Mouse (Mus musculus): Measurements from ENCODE around the gene Prdx2. TPM values are rescaled to one million over a fixed set of nuclear protein-coding genes. Genes with fewer than 3 reads are reported as not detected.

The Prdx2 gene
- polyA plus RNA-seq, 1 experiment: 267 TPM

DNA sequence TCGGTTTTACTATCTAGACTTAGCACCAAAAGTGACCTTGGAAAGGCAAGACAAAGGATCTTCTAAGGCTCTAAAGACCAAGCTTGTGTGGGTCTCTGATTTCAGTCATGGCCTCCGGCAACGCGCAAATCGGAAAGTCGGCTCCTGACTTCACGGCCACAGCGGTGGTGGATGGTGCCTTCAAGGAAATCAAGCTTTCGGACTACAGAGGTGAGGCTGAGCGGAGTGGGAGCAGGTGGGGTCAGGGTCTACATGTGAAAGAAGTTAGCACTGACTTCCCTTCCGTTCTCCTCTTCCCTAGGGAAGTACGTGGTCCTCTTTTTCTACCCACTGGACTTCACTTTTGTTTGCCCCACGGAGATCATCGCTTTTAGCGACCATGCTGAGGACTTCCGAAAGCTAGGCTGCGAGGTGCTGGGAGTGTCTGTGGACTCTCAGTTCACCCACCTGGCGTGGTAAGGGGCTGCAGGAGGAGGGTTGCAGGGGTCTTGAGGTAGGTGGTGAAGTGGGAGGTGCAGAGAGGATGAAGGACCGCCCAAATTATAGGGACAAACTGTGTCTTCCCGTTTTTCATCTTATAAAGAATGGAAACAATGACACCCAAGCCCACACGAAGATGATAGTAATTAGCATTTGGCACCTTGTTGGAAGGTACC, 876 bp downstream of the Prdx2 start:
- Histone ChIP-seq H3K4me3 (ENCODE audit: insufficient read depth, low read length) (peak overlapping the region; percentile 80), H3K4me1 (ENCODE audit: control insufficient read depth, insufficient read depth, low read length) (peaks cover 26% of the 10 kb centered on the region), H3K27ac (ENCODE audit: insufficient read depth, low read depth, low read length) (peak overlapping the region; percentile 73)
- no peak for TF ChIP-seq POLR2A (IDR thresholded peaks at IDR 0.05; ENCODE audit: borderline replicate concordance, low read depth, low read length)
- no peak for TF ChIP-seq CTCF (IDR thresholded peaks at IDR 0.05; ENCODE audit: low read depth, low read length)

- peaks cover 26% of the 10 kb centered on the region for H3K4me1 ChIP-seq (ENCODE audit: control insufficient read depth, insufficient read depth, low read length)
- no peak overlapping the region for H3K27ac ChIP-seq (ENCODE audit: insufficient read depth, low read depth, low read length)
- H3K4me3 ChIP-seq (ENCODE audit: insufficient read depth, low read length): peak overlapping the region; percentile 80
- TF ChIP-seq CTCF (IDR thresholded peaks at IDR 0.05; ENCODE audit: low read depth, low read length) (no peak), POLR2A (IDR thresholded peaks at IDR 0.05; ENCODE audit: borderline replicate concordance, low read depth, low read length) (no peak)
Observed at GRCm38 (mm10) chr8:84970913-84971312, 1.5 kb downstream of the Prdx2 start.

DNA sequence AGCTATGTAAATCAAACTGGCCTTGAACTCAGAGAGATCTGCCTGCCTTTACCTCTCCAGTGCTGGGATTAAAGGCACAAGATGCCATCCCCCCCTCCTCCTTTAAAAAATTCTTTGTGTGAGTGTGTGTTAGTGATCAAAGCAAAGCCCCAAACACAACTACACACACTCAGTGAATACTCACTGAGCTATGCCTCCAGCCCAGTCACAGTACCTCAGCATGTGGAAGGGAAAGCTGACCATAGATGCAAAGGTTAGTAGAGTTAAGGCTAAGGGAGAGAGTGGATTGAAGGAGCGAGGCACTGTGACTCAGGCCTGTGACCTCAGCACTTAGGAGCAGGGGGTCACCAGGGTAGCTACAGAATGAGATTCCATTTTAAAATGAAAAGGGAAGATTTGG, 3.7 kb downstream of the Prdx2 start:
- peaks cover 8% of the 10 kb centered on the region for H3K4me1 ChIP-seq (ENCODE audit: control insufficient read depth, insufficient read depth, low read length)
- H3K4me3 ChIP-seq (ENCODE audit: insufficient read depth, low read length): no peak overlapping the region
- no peak for TF ChIP-seq CTCF (IDR thresholded peaks at IDR 0.05; ENCODE audit: low read depth, low read length)
- no peak for TF ChIP-seq POLR2A (IDR thresholded peaks at IDR 0.05; ENCODE audit: borderline replicate concordance, low read depth, low read length)
- no peak overlapping the region for H3K27ac ChIP-seq (ENCODE audit: insufficient read depth, low read depth, low read length)

- TF ChIP-seq CTCF (IDR thresholded peaks at IDR 0.05; ENCODE audit: low read depth, low read length) (no peak), POLR2A (IDR thresholded peaks at IDR 0.05; ENCODE audit: borderline replicate concordance, low read depth, low read length) (no peak)
- Histone ChIP-seq H3K4me3 (ENCODE audit: insufficient read depth, low read length) (no peak overlapping the region), H3K27ac (ENCODE audit: insufficient read depth, low read depth, low read length) (no peak overlapping the region), H3K4me1 (ENCODE audit: control insufficient read depth, insufficient read depth, low read length) (peaks cover 10% of the 10 kb centered on the region)
Observed at GRCm38 (mm10) chr8:84973803-84974542, 4.6 kb downstream of the Prdx2 start.

- H3K4me1 ChIP-seq (ENCODE audit: control insufficient read depth, insufficient read depth, low read length): peaks cover 12% of the 10 kb centered on the region
- TF ChIP-seq CTCF (IDR thresholded peaks at IDR 0.05; ENCODE audit: low read depth, low read length) (no peak), POLR2A (IDR thresholded peaks at IDR 0.05; ENCODE audit: borderline replicate concordance, low read depth, low read length) (no peak)
- peak overlapping the region; percentile 14; the same call in 1 of the 2 replicates for H3K27ac ChIP-seq (ENCODE audit: insufficient read depth, low read depth, low read length)
Observed at GRCm38 (mm10) chr8:84974543-84975142, 5.3 kb downstream of the Prdx2 start.

GRCm38 (mm10) chr8:84975434-84975833, 6.0 kb downstream of the Prdx2 start:
- peak overlapping the region; percentile 56; the same call in 1 of the 2 replicates for H3K27ac ChIP-seq (ENCODE audit: insufficient read depth, low read depth, low read length)
- H3K4me1 ChIP-seq (ENCODE audit: control insufficient read depth, insufficient read depth, low read length): peaks cover 12% of the 10 kb centered on the region
- TF ChIP-seq POLR2A (IDR thresholded peaks at IDR 0.05; ENCODE audit: borderline replicate concordance, low read depth, low read length): no peak
- TF ChIP-seq CTCF (IDR thresholded peaks at IDR 0.05; ENCODE audit: low read depth, low read length): peak; percentile 78
- H3K4me3 ChIP-seq (ENCODE audit: insufficient read depth, low read length): peak overlapping the region; percentile 89

More at GRCm38 (mm10) chr8:84974543-84975142, 5.3 kb downstream of the Prdx2 start:
- H3K4me3 ChIP-seq (ENCODE audit: insufficient read depth, low read length): 0 out of 2 replicates have a peak overlapping the region, but pooled peaks have one; percentile 5

GRCm38 (mm10) chr8:84976031-84976762, 6.8 kb downstream of the Prdx2 start:
- TF ChIP-seq POLR2A (IDR thresholded peaks at IDR 0.05; ENCODE audit: borderline replicate concordance, low read depth, low read length) (no peak), CTCF (IDR thresholded peaks at IDR 0.05; ENCODE audit: low read depth, low read length) (no peak)
- Histone ChIP-seq H3K4me3 (ENCODE audit: insufficient read depth, low read length) (peak overlapping the region; percentile 89), H3K27ac (ENCODE audit: insufficient read depth, low read depth, low read length) (peak overlapping the region; percentile 88), H3K4me1 (ENCODE audit: control insufficient read depth, insufficient read depth, low read length) (peaks cover 17% of the 10 kb centered on the region)

DNA sequence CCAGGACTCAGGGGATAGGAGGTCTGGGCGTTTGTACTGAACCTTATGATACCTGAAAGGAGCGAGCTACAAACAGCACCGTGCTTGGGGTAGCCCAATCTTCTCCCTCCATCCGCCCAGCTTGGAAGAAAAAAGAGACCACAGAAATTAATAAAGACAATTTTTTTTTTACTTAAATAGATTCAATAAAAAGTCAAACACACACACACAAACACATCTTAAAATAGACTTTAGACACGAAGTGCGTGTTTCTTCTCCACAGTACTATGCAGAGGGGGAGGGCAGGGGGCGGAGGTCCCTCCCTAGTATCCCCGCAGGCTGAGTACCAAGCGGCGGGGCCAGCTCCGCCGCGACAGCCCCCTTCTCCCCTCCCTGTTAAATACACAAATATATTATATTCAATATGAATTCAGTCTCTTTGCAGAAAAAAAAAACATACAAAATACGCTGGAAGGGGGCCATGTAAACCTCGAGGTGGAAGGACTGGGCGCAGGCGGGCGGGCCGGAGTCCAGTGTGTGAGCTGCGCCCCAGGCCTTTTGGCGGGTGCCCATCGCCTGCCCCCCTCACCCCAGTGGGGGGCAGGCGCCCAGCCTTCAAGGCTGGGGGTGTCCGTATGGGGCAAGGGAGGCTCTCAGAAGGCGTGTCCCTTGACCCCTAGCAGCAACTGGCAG, 7.5 kb downstream of the Prdx2 start:
- H3K4me1 ChIP-seq (ENCODE audit: control insufficient read depth, insufficient read depth, low read length): peaks cover 24% of the 10 kb centered on the region

More for the DNA sequence above, 7.5 kb downstream of the Prdx2 start:
- no peak for TF ChIP-seq CTCF (IDR thresholded peaks at IDR 0.05; ENCODE audit: low read depth, low read length)
- TF ChIP-seq POLR2A (IDR thresholded peaks at IDR 0.05; ENCODE audit: borderline replicate concordance, low read depth, low read length): no peak
- H3K27ac ChIP-seq (ENCODE audit: insufficient read depth, low read depth, low read length): peak overlapping the region; percentile 88
- H3K4me3 ChIP-seq (ENCODE audit: insufficient read depth, low read length): peak overlapping the region; percentile 89

All from bone marrow macrophage, adult 2 months (primary cell).